Mouse (Mus musculus) CH12F3 (cell line): Measurements from ENCODE around the gene 1700001P01Rik.
"Not testable (repeated sequence)": the region's sequence is repeated elsewhere in the genome, so short reads cannot be mapped to it uniquely, and the experiment has no call there.

Experiments used
- in situ Hi-C: fragments of 300-500 bp; cut with MboI; formaldehyde crosslinking; loops from 2 replicates; pipeline ENCODE4 v1.14.3; 2020; ENCODE audit warnings: low sequenced_read_pairs

1700001P01Rik gene

GRCm38 (mm10) chr11:97758125-97758524 is 17.6 kb downstream of the 1700001P01Rik start:
- in situ Hi-C loops: no loop called here

- in situ Hi-C loops: no loop called here
Observed at GRCm38 (mm10) chr11:97753277-97753676, 22.4 kb downstream of the 1700001P01Rik start.

- in situ Hi-C loops: no loop called here
Observed at GRCm38 (mm10) chr11:97748496-97748895, 27.2 kb downstream of the 1700001P01Rik start.

DNA sequence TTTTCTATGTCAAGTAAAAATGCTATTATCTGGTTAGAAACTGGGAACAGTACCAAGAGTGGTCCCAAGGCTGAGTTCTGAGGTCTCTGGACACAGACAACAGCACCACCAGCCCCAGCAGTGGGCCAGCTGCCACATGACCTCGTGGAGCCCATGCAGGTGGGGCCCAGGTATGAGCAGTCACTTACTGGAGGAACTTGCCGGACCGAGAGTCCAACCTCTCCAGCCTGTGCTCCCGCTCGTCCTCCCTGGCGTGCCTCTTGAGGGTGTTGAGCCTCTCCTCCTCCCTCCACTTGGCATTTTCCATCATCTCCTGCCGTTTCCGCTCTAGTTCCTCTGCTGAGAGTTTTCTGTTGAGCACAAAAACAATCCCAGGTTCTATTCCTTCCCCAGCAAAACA is 27.9 kb downstream of the 1700001P01Rik start:
- in situ Hi-C loops: no loop called here

- in situ Hi-C loops: no loop called here
Observed at GRCm38 (mm10) chr11:97745331-97745721, 30.4 kb downstream of the 1700001P01Rik start.

- in situ Hi-C loops: no loop called here
Observed at GRCm38 (mm10) chr11:97744718-97745330, 30.9 kb downstream of the 1700001P01Rik start.

DNA sequence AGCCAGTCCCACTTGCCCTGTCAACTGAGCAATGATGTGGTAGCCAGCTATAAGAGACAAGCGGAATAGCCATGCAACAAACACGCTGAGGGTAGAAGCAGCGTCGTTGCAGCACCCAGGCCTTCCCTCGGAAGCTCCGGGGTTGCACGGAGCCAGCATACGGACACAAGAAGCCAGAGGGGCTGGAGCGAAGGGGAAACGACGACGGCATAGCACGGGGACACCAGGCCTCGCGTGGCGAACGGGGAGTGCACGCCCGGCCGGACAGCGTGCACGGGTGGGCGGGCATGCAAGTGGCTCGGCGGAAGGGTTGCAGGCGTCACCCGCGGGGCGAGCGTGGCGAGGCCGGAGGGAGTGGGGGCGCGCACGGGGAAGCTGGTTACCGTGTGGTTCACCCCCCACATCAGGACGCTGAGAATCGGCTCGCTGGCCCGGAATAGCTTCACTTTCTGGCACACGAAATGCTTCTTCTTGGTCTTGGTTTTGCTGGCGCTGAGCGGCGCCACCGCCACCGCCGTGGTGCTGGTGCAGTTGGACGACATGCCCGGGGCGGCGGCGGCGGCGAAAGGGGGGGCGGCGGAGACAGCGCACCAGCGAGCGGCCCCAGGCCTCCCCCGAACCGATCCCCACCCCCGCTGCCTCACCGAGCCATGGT is 31.5 kb downstream of the 1700001P01Rik start, which contains the start of gene Pip4k2b:
Pip4k2b (minus strand) TSS at position 642 of the 655 bp plus-strand sequence.
- in situ Hi-C loops: no loop called here

DNA sequence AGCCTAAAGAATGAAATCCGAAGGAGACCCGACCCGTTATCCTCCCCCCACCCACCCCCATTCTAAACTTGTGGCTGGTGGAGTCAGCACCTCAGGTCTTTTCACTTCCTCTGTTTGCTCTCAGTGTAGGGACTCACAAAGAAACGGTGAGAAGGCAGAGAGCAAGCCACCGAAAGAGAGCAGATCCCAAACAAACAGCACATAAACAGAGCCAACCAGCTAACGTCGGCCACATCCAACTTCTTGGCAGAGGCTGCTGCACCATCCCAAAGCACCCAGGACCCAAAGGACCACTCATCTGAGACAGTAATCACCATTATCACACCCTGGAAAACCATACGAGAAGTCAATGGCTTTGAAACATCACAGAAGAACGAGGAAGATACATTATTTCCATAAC is 32.3 kb downstream of the 1700001P01Rik start:
- in situ Hi-C loops: no loop called here

DNA sequence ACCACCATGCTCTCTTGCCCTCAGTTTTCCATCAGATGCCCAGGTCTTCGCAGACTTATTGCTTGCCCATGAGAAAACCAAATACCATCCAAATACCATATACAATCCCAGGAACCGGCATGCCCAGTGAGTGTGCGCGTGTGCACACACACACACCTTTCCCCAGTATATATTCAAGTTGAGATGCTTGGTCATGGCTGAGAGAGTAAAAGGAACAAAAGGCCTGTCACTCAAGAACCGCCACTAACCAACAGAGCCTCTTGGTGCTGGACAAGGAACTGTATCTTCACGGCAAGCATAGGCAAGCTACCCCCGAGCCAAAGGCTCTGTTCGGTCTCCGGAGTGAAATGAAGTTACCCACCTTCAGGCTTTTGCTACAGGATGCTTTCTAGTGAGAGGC is 33.1 kb downstream of the 1700001P01Rik start:
- in situ Hi-C loops: no loop called here

DNA sequence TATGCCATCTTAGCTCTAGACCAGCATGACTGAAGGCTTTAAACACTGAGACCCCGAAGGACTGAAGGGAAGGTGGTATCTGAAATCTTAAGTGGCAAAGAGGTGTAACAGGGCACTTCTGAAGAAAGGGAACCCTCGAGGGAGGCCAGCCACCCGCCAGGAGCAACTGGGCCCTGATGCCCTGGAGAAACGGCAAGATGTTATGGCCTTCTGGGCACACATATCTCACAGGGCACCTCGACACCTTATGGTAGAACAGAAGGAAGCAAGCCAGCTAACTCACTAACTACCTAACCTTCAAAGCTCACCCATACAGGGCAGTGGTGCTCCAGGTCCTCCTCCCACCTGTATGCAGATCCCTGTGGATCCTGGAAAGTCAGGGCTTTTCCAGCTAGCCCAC is 33.6 kb downstream of the 1700001P01Rik start:
- in situ Hi-C loops: no loop called here

DNA sequence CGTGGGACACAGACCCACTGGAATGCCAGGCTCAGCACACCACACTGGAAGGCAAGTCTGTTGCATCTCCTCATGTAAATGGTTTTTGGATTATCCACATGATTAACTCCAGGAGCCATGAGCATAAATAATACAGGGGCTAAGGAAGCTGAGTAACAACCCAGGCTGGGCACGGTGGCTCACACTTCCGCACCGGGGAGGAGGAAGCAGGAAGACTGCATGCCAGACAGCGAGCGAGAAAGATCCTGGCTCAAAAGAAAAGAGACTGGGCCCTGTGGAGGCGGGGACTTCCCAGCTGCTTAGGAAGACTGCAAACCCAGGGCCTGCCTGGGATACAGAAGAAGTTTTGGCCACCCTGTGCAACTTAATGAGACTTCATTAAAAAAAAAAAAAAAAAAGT is 35.5 kb downstream of the 1700001P01Rik start:
- in situ Hi-C loops: no loop called here

- in situ Hi-C loops: no loop called here
Observed at GRCm38 (mm10) chr11:97739155-97739554, 36.6 kb downstream of the 1700001P01Rik start.

DNA sequence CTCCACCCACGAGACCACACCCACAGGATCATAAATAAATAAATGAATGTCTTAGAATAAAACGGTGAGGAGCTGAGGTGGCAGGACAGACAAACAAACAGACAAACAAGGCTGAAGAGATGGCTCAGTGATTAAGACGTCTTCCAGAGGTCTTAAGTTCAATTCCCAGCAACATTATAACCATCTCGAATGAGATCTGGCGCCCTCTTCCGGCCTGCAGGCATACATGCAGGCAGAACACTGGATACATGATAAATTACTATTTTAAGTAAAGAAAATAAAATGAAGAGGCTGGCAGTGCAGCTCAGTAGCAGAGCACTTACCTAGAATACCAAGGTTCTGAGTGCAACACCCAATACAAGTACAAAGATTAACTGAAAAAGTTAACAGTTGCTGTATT is 37.0 kb downstream of the 1700001P01Rik start:
- in situ Hi-C loops: no loop called here

- in situ Hi-C loops: no loop called here
Observed at GRCm38 (mm10) chr11:97737600-97737999, 38.1 kb downstream of the 1700001P01Rik start.

DNA sequence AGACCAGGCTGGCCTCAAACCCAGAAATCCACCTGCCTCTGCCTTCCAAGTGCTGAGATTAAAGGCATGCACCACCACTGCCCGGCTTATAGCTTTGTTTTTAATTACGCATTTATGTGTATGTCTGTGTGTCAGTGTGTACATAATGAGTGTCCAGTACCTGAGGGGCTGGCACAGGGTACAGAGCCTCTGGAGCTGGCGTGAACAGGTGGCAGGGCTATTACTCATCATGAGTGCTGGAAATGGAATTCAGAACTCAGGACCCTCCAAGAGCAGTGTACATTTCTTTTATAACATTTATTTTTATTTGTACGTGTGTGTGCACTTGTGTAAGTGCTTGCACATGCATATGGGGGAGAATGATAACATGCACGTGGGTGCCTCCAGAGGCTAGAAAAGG is 39.1 kb downstream of the 1700001P01Rik start:
- in situ Hi-C loops: no loop called here

DNA sequence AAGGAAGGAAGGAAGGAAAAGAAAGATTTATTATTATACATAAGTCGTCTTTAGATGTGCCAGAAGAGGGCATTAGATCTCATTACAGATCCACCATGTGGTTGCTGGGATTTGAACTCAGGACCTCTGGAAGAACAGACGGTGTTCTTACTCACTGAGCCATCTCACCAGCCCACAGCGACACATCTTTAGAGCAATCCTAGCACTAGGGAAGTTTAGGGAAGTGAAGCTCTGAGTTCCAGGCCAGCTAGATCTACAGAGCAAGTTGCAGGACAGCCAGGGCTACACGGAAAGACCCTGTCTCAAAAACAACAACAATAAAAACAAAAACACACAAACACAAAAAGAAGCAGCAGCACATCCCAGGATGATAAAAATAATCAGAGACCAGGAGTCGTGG is 40.9 kb downstream of the 1700001P01Rik start:
- in situ Hi-C loops: not testable (repeated sequence)

DNA sequence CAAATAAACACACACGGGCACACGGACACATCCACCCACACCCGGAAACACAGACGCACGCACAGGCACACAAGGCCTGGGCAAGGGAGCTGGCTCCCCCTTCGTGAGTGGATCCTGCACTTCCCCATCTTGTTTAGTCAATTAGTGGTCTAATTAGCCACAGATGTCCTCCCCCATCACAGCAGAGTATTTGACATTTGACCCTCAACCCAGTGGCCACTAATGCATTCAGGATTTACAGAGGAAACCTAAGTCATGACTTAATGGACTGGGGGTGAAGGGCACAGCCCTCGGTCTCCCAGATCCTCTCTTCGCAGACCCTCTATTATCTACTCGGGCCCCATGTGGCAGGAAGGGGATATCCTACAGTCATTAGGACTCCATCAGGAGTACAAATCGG is 42.0 kb downstream of the 1700001P01Rik start:
- in situ Hi-C loops: no loop called here

DNA sequence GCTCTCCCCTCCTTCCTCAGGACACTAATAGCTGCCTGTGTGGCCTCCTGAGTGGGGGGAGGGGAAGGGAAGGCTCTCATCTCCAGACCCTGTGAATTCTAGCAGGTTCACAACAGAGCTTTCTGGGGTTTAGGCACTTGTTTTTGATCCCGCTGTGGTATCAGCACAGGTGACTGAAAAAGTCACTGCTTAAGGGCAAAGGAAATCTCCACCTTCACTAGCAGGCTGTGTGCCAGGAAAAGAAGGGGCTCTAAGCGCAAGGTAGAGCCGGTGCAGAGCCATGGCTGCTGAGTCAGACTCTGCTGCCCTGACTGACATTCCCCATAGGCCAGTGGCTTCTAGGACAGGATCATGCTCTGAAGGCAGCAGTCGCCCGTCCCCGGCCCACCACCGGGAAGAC is 47.0 kb downstream of the 1700001P01Rik start:
- in situ Hi-C loops: no loop called here

DNA sequence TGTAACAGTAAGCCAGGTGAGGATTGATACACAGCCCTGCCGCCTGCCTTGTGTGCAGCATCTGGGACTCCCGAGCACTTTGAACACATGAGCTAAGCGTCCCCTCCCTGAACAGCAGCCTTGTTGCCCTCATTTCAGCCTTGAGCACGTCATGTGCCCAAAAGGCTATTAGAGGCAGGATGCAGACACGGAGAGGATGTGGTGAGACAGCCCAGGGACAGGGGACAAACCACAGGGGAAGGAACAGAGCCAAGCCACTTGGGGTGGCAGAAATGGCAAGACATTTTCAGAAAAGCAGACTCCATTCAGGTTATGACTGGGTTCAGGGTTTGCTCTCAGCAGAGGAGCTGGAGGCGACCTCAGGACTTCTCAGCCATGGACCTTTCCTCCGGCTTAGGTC is 47.4 kb downstream of the 1700001P01Rik start:
- in situ Hi-C loops: no loop called here

GRCm38 (mm10) chr11:97723709-97724108 is 52.0 kb downstream of the 1700001P01Rik start:
- in situ Hi-C loops: no loop called here
